Mouse (Mus musculus): ENCODE measurements around the gene Best3.

DNA sequence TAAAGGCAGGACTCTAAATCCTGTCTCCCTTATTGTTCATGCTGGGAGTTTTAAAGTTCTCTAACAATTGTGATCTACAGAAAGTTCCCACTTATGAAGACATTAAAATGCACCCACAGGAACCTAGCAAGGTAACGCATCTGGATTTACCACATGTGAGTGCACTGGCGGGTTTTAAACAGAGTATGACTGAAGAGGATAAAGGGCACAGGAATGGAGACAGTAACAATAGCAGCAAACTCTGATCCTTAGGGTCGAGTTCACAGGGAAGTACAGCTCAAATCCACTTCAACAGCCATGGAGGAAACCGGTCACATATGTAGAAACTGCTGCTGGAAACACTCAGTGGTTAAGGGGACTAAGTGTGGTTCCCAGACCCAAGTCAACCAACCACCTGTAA, 63.1 kb downstream of the Best3 start:
- TF ChIP-seq MAX (IDR thresholded peaks at IDR 0.05; ENCODE audit: low read depth) (no peak), POLR2A (IDR thresholded peaks at IDR 0.05; ENCODE audit: insufficient read length, low read depth) (no peak), CEBPB (IDR thresholded peaks at IDR 0.05; ENCODE audit: insufficient read depth, poor library complexity, severe bottlenecking) (no peak), MYOG (IDR thresholded peaks at IDR 0.05; ENCODE audit: control insufficient read depth in 1 of 3, insufficient read depth in 1 of 3, insufficient read length in 2 of 3, low read depth in 2 of 3) (no peak), TCF12 (IDR thresholded peaks at IDR 0.05; ENCODE audit: insufficient read depth, poor library complexity, severe bottlenecking) (no peak), USF1 (IDR thresholded peaks at IDR 0.05; ENCODE audit: low read depth) (no peak)

Data from myocyte (in vitro differentiated cells).